Mouse (Mus musculus) CH12.LX (cell line): Measurements from ENCODE around the gene Gm20604. TPM values are rescaled to one million over a fixed set of nuclear protein-coding genes. Genes with fewer than 3 reads are reported as not detected.

Experiments
- DNase-seq: peaks from one replicate; pipeline ENCODE4 v3.0.0-alpha.2; 2013; ENCODE audit errors: extremely low read depth
- H3K27ac ChIP-seq: 2 replicates; pipeline ENCODE4 v1.5.1; 2012; ENCODE audit warnings: low read depth, mild to moderate bottlenecking, control low read depth, moderate library complexity; ENCODE audit not compliant: insufficient read depth
- H3K27me3 ChIP-seq: replicated peaks from 2 replicates; pipeline ENCODE3; 2012; ENCODE audit warnings: inconsistent platforms
- H3K36me3 ChIP-seq, 2 experiments: replicated peaks in 1 of 2; 2 replicates each; pipeline versions ENCODE3 to v1.6.1; 2012; ENCODE audit warnings: inconsistent platforms in 1 of 2, low read length in 1 of 2, mild to moderate bottlenecking in 1 of 2, mixed read lengths in 1 of 2, moderate library complexity in 1 of 2; ENCODE audit not compliant: control insufficient read depth in 1 of 2, insufficient read depth in 1 of 2
- H3K4me1 ChIP-seq, 2 experiments: 2 replicates each; pipeline ENCODE4 v1.6.1; 2012; ENCODE audit warnings: inconsistent platforms in 1 of 2, moderate library complexity in 1 of 2; ENCODE audit not compliant: insufficient read depth in 2 of 2, control insufficient read depth in 1 of 2
- H3K4me2 ChIP-seq: 2 replicates; pipeline ENCODE4 v1.6.1; 2012; ENCODE audit warnings: low read depth, mild to moderate bottlenecking, control low read depth; ENCODE audit not compliant: poor library complexity, insufficient read depth, severe bottlenecking
- H3K4me3 ChIP-seq, 3 experiments: fragments of 150-350 bp in 1 of 3; sonication (generic) in 1 of 3; replicated peaks in 1 of 3; 2 replicates each; pipeline versions ENCODE3 to v1.5.1; 2011 to 2012; ENCODE audit warnings: low read depth in 2 of 3, low read length in 2 of 3, mild to moderate bottlenecking in 2 of 3, moderate library complexity in 2 of 3, control low read depth in 1 of 3, improper control_type of control experiment in 1 of 3, inconsistent platforms in 1 of 3, mixed read lengths in 1 of 3; ENCODE audit not compliant: poor library complexity in 1 of 3
- H3K79me2 ChIP-seq: replicated peaks from 2 replicates; pipeline ENCODE4 v1.6.1; 2012; ENCODE audit warnings: mild to moderate bottlenecking, moderate library complexity; ENCODE audit not compliant: control insufficient read depth, poor library complexity, insufficient read depth, severe bottlenecking; ENCODE audit errors: extremely low read depth
- H3K9ac ChIP-seq: 2 replicates; pipeline ENCODE4 v1.6.1; 2012; ENCODE audit warnings: low read depth, mild to moderate bottlenecking, control low read depth, moderate library complexity; ENCODE audit not compliant: insufficient read depth
- H3K9me3 ChIP-seq: replicated peaks from 2 replicates; pipeline ENCODE3; 2012; ENCODE audit warnings: low read length, inconsistent platforms, mixed read lengths
- CHD1 ChIP-seq: IDR thresholded peaks from 2 replicates; pipeline ENCODE4 v1.6.1; 2012; ENCODE audit warnings: low read depth, low read length, improper control_type of control experiment, inconsistent platforms
- GABPA ChIP-seq: IDR thresholded peaks from 2 replicates; pipeline ENCODE4 v1.6.1; 2012; ENCODE audit warnings: low read depth, low read length, improper control_type of control experiment, inconsistent platforms; ENCODE audit not compliant: insufficient replicate concordance
- IRF4 ChIP-seq: IDR thresholded peaks from 2 replicates; pipeline ENCODE4 v1.6.1; 2014; ENCODE audit warnings: low read depth, mild to moderate bottlenecking, inconsistent platforms, low read length, improper control_type of control experiment
- JUND ChIP-seq: conservative IDR thresholded peaks from 2 replicates; pipeline ENCODE4 v1.6.1; 2011; ENCODE audit warnings: low read depth, low read length, improper control_type of control experiment
- KAT2A ChIP-seq: IDR thresholded peaks from 2 replicates; pipeline ENCODE4 v1.6.1; 2012; ENCODE audit warnings: low read length, improper control_type of control experiment, inconsistent platforms; ENCODE audit not compliant: insufficient replicate concordance
- MXI1 ChIP-seq: IDR thresholded peaks from 2 replicates; pipeline ENCODE4 v1.6.1; 2011; ENCODE audit warnings: mild to moderate bottlenecking, low read depth, low read length, improper control_type of control experiment
- MYC ChIP-seq: IDR thresholded peaks from 2 replicates; pipeline ENCODE4 v1.6.1; 2011; ENCODE audit warnings: low read depth, mild to moderate bottlenecking, improper control_type of control experiment, low read length
- RAD21 ChIP-seq: IDR thresholded peaks from 2 replicates; pipeline ENCODE4 v1.6.1; 2011; ENCODE audit warnings: low read depth, mild to moderate bottlenecking, low read length, improper control_type of control experiment, moderate library complexity
- SIN3A ChIP-seq: IDR thresholded peaks from 2 replicates; pipeline ENCODE4 v1.6.1; 2012; ENCODE audit warnings: low read length, improper control_type of control experiment, inconsistent platforms
- TBP ChIP-seq: conservative IDR thresholded peaks from 2 replicates; pipeline ENCODE4 v1.6.1; 2011; ENCODE audit warnings: low read depth, low read length, improper control_type of control experiment
- TCF12 ChIP-seq: IDR thresholded peaks from 2 replicates; pipeline ENCODE4 v1.6.1; 2014; ENCODE audit warnings: low read depth, mild to moderate bottlenecking, inconsistent platforms, low read length, improper control_type of control experiment
- USF1 ChIP-seq: IDR thresholded peaks from 2 replicates; pipeline ENCODE4 v1.6.1; 2014; ENCODE audit warnings: low read depth, mild to moderate bottlenecking, inconsistent platforms, low read length, improper control_type of control experiment
- ZNF384 ChIP-seq: IDR thresholded peaks from 2 replicates; pipeline ENCODE4 v1.6.1; 2012; ENCODE audit warnings: low read depth, low read length, improper control_type of control experiment, inconsistent platforms
- dilution Hi-C: fragments of 300-500 bp; cut with MboI; formaldehyde crosslinking; loops from 2 replicates; pipeline ENCODE4 v1.14.3; 2020; ENCODE audit warnings: low sequenced_read_pairs; ENCODE audit not compliant: extremely low pct_unique_long_range_greater_than_20kb, extremely low pct_ligation_motif_present
- in situ Hi-C: fragments of 300-500 bp; cut with MboI; formaldehyde crosslinking; loops from 3 replicates; pipeline ENCODE4 v1.14.3; 2019; ENCODE audit warnings: low sequenced_read_pairs, low pct_ligation_motif_present, low pct_unique_long_range_greater_than_20kb, mixed read lengths
- polyA plus RNA-seq: library from polyadenylated mRNA; unstranded; fragments of >175 nt; gene quantifications from 2 replicates; pipeline ENCODE4 v1.2.1, GENCODE M21; 2012; ENCODE audit warnings: low read depth; ENCODE audit not compliant: insufficient read length
- total RNA-seq, 2 experiments: library from RNA; depleted of rRNA; stranded (reverse); fragments of 300-350 nt in 1 of 2; fragments of >200 nt in 1 of 2; gene quantifications; 2 replicates each; pipeline ENCODE4 v1.2.3; 2012 to 2014

Gm20604 gene
- total RNA-seq (2012; rRNA removed), result 5.7 and 6.7 TPM in 2 replicates
- total RNA-seq (2014; rRNA removed), result 13.6 and 14.4 TPM in 2 replicates
- polyA plus RNA-seq, result 9.2 and 11.3 TPM in 2 replicates

- H3K27me3 ChIP-seq, result no peaks in the 10 kb centered on the region
- H3K4me1 ChIP-seq, result peaks cover 4 to 51% of the 10 kb centered on the region in 2 experiments; a peak in 3 of 4 replicates
- TF ChIP-seq MXI1 (peak; percentile 25; the same call in 1 of the 2 replicates), ZNF384 (no peak), SIN3A (peak; percentile 18; the same call in 1 of the 2 replicates), TBP (no peak), GABPA (no peak), TCF12 (no peak)
- in situ Hi-C loops, result no loop called here
- H3K4me2 ChIP-seq, result peak within 1 kb of the TSS; percentile 95
- peak within 1 kb of the TSS; percentile 89 for H3K9ac ChIP-seq
- dilution Hi-C loops, result no loop called here
- peaks cover 71% of the 10 kb centered on the region for H3K79me2 ChIP-seq
- H3K36me3 ChIP-seq, result peaks cover 9 to 37% of the 10 kb centered on the region in 2 experiments
- H3K4me3 ChIP-seq, result peak within 1 kb of the TSS; percentile 84 to 97 (median 92)
- peak; percentile 36 for DNase-seq
- H3K27ac ChIP-seq, result peak within 1 kb of the TSS; percentile 48
- no peaks in the 10 kb centered on the region for H3K9me3 ChIP-seq
Observed at GRCm38 (mm10) chr12:102758403-102758756, at the start of gene Gm20604. Gm20604 (minus strand) TSS chr12:102758672.

- no peaks in the 10 kb centered on the region for H3K4me1 ChIP-seq
- DNase-seq, result no peak
- in situ Hi-C loops, result no loop called here
- no peaks in the 10 kb centered on the region for H3K9me3 ChIP-seq
- no peak overlapping the region for H3K9ac ChIP-seq
- H3K4me3 ChIP-seq, result no peak overlapping the region
- H3K4me2 ChIP-seq, result no peak overlapping the region
- no peaks in the 10 kb centered on the region for H3K27me3 ChIP-seq
- H3K79me2 ChIP-seq, result no peaks in the 10 kb centered on the region
- dilution Hi-C loops, result no loop called here
- TF ChIP-seq KAT2A (no peak), IRF4 (no peak), USF1 (no peak), JUND (no peak)
- peaks cover 0 to 29% of the 10 kb centered on the region in 2 experiments for H3K36me3 ChIP-seq
- H3K27ac ChIP-seq, result no peak overlapping the region
Observed at GRCm38 (mm10) chr12:102799528-102799927, 41.1 kb upstream of the Gm20604 start.

GRCm38 (mm10) chr12:102787927-102788326 is 29.5 kb upstream of the Gm20604 start:
- H3K27ac ChIP-seq, result no peak overlapping the region

More at GRCm38 (mm10) chr12:102787927-102788326, 29.5 kb upstream of the Gm20604 start:
- in situ Hi-C loops, result no loop called here
- Histone ChIP-seq H3K9ac (no peak overlapping the region), H3K4me3 (no peak overlapping the region), H3K4me1 (peaks cover 0 to 16% of the 10 kb centered on the region in 2 experiments; a peak in 2 of 4 replicates), H3K9me3 (no peaks in the 10 kb centered on the region), H3K4me2 (no peak overlapping the region), H3K36me3 (peaks cover 29 to 75% of the 10 kb centered on the region in 2 experiments), H3K79me2 (no peaks in the 10 kb centered on the region), H3K27me3 (no peaks in the 10 kb centered on the region)
- dilution Hi-C loops, result no loop called here
- DNase-seq, result no peak
- TF ChIP-seq RAD21, result no peak
- TF ChIP-seq GABPA, result no peak
- no peak for TF ChIP-seq CHD1
- TF ChIP-seq MYC, result no peak
- TF ChIP-seq JUND, result no peak
